Mouse (Mus musculus) limb, embryonic 14.5 days (tissue): ENCODE data around the gene Sun3. TPM values are rescaled to one million over a fixed set of nuclear protein-coding genes. Genes with fewer than 3 reads are reported as not detected.
A peak's percentile ranks its signal among the peaks of the same experiment; 100 is the strongest.

Experiments
- ATAC-seq: fragments of 200-750 bp; cut with Nextera tagmentation; 2 replicates; pipeline ENCODE4 v1.8.0; 2017; ENCODE audit warnings: low read depth, moderate number of reproducible peaks, moderate TSS enrichment; ENCODE audit not compliant: low FRiP score
- DNase-seq: peaks from one replicate; pipeline ENCODE4 v3.0.0-alpha.2; 2015; ENCODE audit warnings: low spot score
- H3K27ac ChIP-seq: fragments of 300-500 bp; sonication (generic); replicated peaks from 2 replicates; pipeline ENCODE4 v1.5.1; 2014; ENCODE audit warnings: low read depth, mild to moderate bottlenecking, low read length, moderate library complexity, mixed read lengths
- H3K27me3 ChIP-seq: fragments of 300-500 bp; sonication (generic); 2 replicates; pipeline ENCODE4 v1.6.1; 2014; ENCODE audit warnings: low read length, mixed read lengths; ENCODE audit not compliant: control insufficient read depth, insufficient read depth
- H3K36me3 ChIP-seq: fragments of 300-500 bp; sonication (generic); 2 replicates; pipeline ENCODE4 v1.6.1; 2014; ENCODE audit warnings: mild to moderate bottlenecking, low read length, moderate library complexity, mixed read lengths; ENCODE audit not compliant: control insufficient read depth, insufficient read depth
- H3K4me1 ChIP-seq: fragments of 300-500 bp; sonication (generic); 2 replicates; pipeline ENCODE4 v1.6.1; 2014; ENCODE audit warnings: antibody characterized with exemption, low read length, mixed read lengths; ENCODE audit not compliant: control insufficient read depth, insufficient read depth
- H3K4me2 ChIP-seq: fragments of 300-500 bp; sonication (generic); replicated peaks from 2 replicates; pipeline ENCODE4 v1.6.1; 2014; ENCODE audit warnings: low read depth, mild to moderate bottlenecking, low read length, moderate library complexity; ENCODE audit not compliant: severe bottlenecking
- H3K4me3 ChIP-seq: fragments of 300-500 bp; sonication (generic); replicated peaks from 2 replicates; pipeline ENCODE4 v1.5.1; 2014; ENCODE audit warnings: low read length
- H3K9ac ChIP-seq: fragments of 300-500 bp; sonication (generic); 2 replicates; pipeline ENCODE4 v1.6.1; 2014; ENCODE audit warnings: mild to moderate bottlenecking, low read depth, low read length, moderate library complexity; ENCODE audit not compliant: severe bottlenecking
- H3K9me3 ChIP-seq: fragments of 300-500 bp; sonication (generic); 2 replicates; pipeline ENCODE4 v1.6.1; 2016; ENCODE audit warnings: low read length; ENCODE audit not compliant: control insufficient read depth
- POLR2A ChIP-seq: fragments of 200-500 bp; IDR thresholded peaks from 2 replicates; pipeline ENCODE4 v1.8.0; 2012; ENCODE audit warnings: inconsistent platforms, mild to moderate bottlenecking, moderate library complexity, borderline replicate concordance; ENCODE audit not compliant: insufficient read depth, insufficient read length; ENCODE audit errors: extremely low read depth
- WGBS: fragments of 180-500 bp; shearing (Covaris S2); extraction: QIAGEN DNeasy Blood & Tissue Kit; methylation state at CpG from one replicate; pipeline ENCODE4 v1.1.7; 2014; 5-methylcytosine and 5-hydroxymethylcytosine counted together
- polyA plus RNA-seq, 2 experiments: library from polyadenylated mRNA; depleted of rRNA in 1 of 2; stranded (reverse) in 1 of 2; unstranded in 1 of 2; fragments of >200 nt; fragmentation: Nextera tagmentation in 1 of 2; extraction: Ambion mirVana in 1 of 2; gene quantifications; 2 replicates each; pipeline versions ENCODE4 v1.2.1 to v1.2.3; 2012 to 2014

Sun3 gene
- not detected in 2 replicates for polyA plus RNA-seq (2012; rRNA removed)
- polyA plus RNA-seq (2014; fragmentation: Nextera tagmentation; extraction: Ambion mirVana): not detected in 2 replicates

DNA sequence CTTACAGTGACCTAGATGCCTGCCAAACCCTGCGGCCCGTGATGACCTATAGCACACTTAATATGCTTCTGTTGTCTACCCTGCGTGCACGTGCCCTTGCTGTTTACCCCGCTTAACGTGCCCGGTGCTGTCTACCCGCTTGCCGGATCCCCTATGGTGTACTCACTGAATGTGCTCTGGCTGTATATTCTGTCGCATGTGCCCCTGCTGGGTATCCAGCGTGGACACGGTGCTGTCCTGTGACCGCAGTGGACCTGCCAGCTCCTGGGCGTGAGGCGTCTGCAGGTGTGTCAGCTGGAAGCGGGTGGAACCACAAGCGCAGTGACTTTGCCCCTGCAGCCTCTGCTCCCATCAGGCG is at the start of gene Sun3:
Gene Sun3, minus strand, starts transcription at position 289 of the 358 bp plus-strand sequence.
- Histone ChIP-seq H3K27ac (no peak within 1 kb of the TSS), H3K27me3 (peaks cover 16% of the 10 kb centered on the region), H3K36me3 (no peaks in the 10 kb centered on the region), H3K9me3 (no peaks in the 10 kb centered on the region), H3K4me1 (peaks cover 4% of the 10 kb centered on the region), H3K4me3 (peak within 1 kb of the TSS; percentile 46), H3K4me2 (peak within 1 kb of the TSS; percentile 93), H3K9ac (peak within 1 kb of the TSS; percentile 40; the same call in 1 of the 2 replicates)
- DNase-seq (no peak), ATAC-seq (peak; percentile 51)
- TF ChIP-seq POLR2A: no peak
- WGBS: 2% methylated on average over 18 of the region's 18 CpGs

- WGBS: 82% methylated on average over 3 of the region's 3 CpGs
- DNase-seq (no peak), ATAC-seq (no peak)
- no peak overlapping the region for H3K27ac ChIP-seq
- no peak for TF ChIP-seq POLR2A
- no peak overlapping the region for H3K9ac ChIP-seq
- no peaks in the 10 kb centered on the region for H3K9me3 ChIP-seq
- no peaks in the 10 kb centered on the region for H3K4me1 ChIP-seq
- H3K27me3 ChIP-seq: no peaks in the 10 kb centered on the region
- H3K4me2 ChIP-seq: no peak overlapping the region
- H3K36me3 ChIP-seq: no peaks in the 10 kb centered on the region
- H3K4me3 ChIP-seq: no peak overlapping the region
These were observed 27.7 kb upstream of the Sun3 start for GRCm38 (mm10) chr11:9076444-9076843.

GRCm38 (mm10) chr11:9060484-9060883 is 11.7 kb upstream of the Sun3 start:
- no peaks in the 10 kb centered on the region for H3K36me3 ChIP-seq
- TF ChIP-seq POLR2A: no peak

GRCm38 (mm10) chr11:9060029-9060428 is 11.2 kb upstream of the Sun3 start:
- no peak for ATAC-seq
- Histone ChIP-seq H3K4me1 (no peaks in the 10 kb centered on the region), H3K27ac (no peak overlapping the region), H3K36me3 (no peaks in the 10 kb centered on the region), H3K4me2 (no peak overlapping the region), H3K9me3 (no peaks in the 10 kb centered on the region), H3K27me3 (no peaks in the 10 kb centered on the region), H3K4me3 (no peak overlapping the region), H3K9ac (no peak overlapping the region)
- no peak for TF ChIP-seq POLR2A
- no peak for DNase-seq
- WGBS: 72% methylated on average over 1 of the region's 1 CpGs

More at GRCm38 (mm10) chr11:9060484-9060883, 11.7 kb upstream of the Sun3 start:
- H3K4me3 ChIP-seq: no peak overlapping the region
- ATAC-seq: no peak
- WGBS: 28% methylated on average over 5 of the region's 5 CpGs
- H3K27me3 ChIP-seq: no peaks in the 10 kb centered on the region
- no peak overlapping the region for H3K4me2 ChIP-seq
- no peak for DNase-seq
- no peak overlapping the region for H3K27ac ChIP-seq
- no peak overlapping the region for H3K9ac ChIP-seq
- no peaks in the 10 kb centered on the region for H3K4me1 ChIP-seq
- H3K9me3 ChIP-seq: no peaks in the 10 kb centered on the region

DNA sequence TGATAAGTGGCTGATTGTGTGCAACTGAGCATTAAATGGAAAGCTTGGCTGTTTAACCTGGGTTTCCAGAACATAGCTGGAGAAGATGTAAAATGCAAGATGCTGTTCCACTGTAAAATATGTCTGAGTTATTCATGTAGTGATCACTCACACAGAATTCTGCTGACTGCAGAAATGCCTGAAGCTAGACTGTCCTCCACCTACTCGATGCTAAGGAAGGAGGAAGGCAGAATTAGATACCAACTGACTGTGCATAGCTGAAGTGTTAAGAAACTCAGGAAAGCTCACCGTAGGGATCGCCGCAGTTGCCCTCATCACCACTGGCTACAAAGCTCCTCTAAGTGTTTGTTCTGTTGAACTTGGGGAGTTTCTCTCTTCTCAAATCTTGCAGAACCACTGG is 8.9 kb upstream of the Sun3 start:
- H3K4me1 ChIP-seq: no peaks in the 10 kb centered on the region
- 78% methylated on average over 4 of the region's 4 CpGs for WGBS
- TF ChIP-seq POLR2A: no peak
- no peaks in the 10 kb centered on the region for H3K36me3 ChIP-seq
- no peaks in the 10 kb centered on the region for H3K9me3 ChIP-seq
- no peak overlapping the region for H3K4me2 ChIP-seq
- H3K27ac ChIP-seq: no peak overlapping the region
- ATAC-seq (no peak), DNase-seq (no peak)
- H3K9ac ChIP-seq: no peak overlapping the region
- no peak overlapping the region for H3K4me3 ChIP-seq
- no peaks in the 10 kb centered on the region for H3K27me3 ChIP-seq

DNA sequence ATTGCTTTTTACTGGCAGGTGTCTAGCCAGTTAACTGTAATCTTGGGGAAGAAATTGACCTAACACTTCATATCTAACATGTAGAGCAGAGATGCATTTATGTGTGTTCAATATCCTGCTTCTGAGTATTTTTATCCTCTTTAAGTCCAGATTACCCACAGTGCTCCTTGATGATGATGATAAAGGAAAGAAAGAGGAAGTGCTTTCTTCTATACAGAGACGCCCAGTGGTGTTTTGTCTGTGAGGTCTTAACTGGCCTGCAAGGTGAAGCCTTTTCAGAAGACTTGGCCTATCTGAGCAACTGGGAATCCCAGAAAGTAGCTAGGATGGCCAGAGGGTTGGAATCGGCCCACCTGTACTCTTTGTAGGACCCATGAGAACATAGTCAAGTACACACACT is 8.1 kb upstream of the Sun3 start:
- no peak for ATAC-seq
- WGBS: 72% methylated on average over 2 of the region's 2 CpGs
- Histone ChIP-seq H3K4me3 (no peak overlapping the region), H3K36me3 (no peaks in the 10 kb centered on the region), H3K4me1 (no peaks in the 10 kb centered on the region), H3K4me2 (no peak overlapping the region), H3K9ac (no peak overlapping the region), H3K27ac (no peak overlapping the region), H3K27me3 (no peaks in the 10 kb centered on the region), H3K9me3 (no peaks in the 10 kb centered on the region)
- TF ChIP-seq POLR2A: no peak
- DNase-seq: no peak
